Mouse (Mus musculus): ENCODE data around the gene Zmym6. TPM values are rescaled to one million over a fixed set of nuclear protein-coding genes. Genes with fewer than 3 reads are reported as not detected.

Zmym6 gene
- total and polyA plus RNA-seq, 3 experiments: 1.9 to 15.3 (median 14.2) TPM

Other genes starting within 250 kb of the Zmym6 start
- gene Zmym4, start 109.2 kb upstream of the Zmym6 start, total RNA-seq (2021): 10 to 100 TPM; 32.9 to 38.5 TPM
- gene Zmym4, start 109.2 kb upstream of the Zmym6 start, polyA plus RNA-seq (2012; rRNA removed): 2.9 and 3.4 TPM in 2 replicates
- 100 to 1,000 TPM; 122 to 268 TPM for gene Sfpq, start 56.1 kb upstream of the Zmym6 start, total RNA-seq (2021)
- 67.9 and 79.2 TPM in 2 replicates for gene Sfpq, start 56.1 kb upstream of the Zmym6 start, polyA plus RNA-seq (2012; rRNA removed)
- 1 to 10 TPM; 5.9 to 7.3 TPM for gene Zmym1, start 16.2 kb upstream of the Zmym6 start, total RNA-seq (2021)
- 0.47 TPM in 2 replicates for gene Zmym1, start 16.2 kb upstream of the Zmym6 start, polyA plus RNA-seq (2012; rRNA removed)
- gene Tmem35b, start 46.3 kb downstream of the Zmym6 start, total RNA-seq (2021): 10 to 100 TPM; 18.1 to 19.3 TPM
- 17.6 and 19.7 TPM in 2 replicates for gene Tmem35b, start 46.3 kb downstream of the Zmym6 start, polyA plus RNA-seq (2012; rRNA removed)
- gene Dlgap3, start 91.8 kb downstream of the Zmym6 start, total RNA-seq (2021): 1 to 10 TPM; 3.4 to 3.9 TPM
- gene Dlgap3, start 91.8 kb downstream of the Zmym6 start, polyA plus RNA-seq (2012; rRNA removed): 13.3 and 14.7 TPM in 2 replicates
- 10 to 100 TPM; 50.4 to 68.0 TPM for gene Smim12, start 166.4 kb downstream of the Zmym6 start, total RNA-seq (2021)
- gene Smim12, start 166.4 kb downstream of the Zmym6 start, polyA plus RNA-seq (2012; rRNA removed): 41.7 and 46.8 TPM in 2 replicates
- 1 to 10 TPM; 2.7 to 6.7 TPM for gene Gja4, start 236.7 kb downstream of the Zmym6 start, total RNA-seq (2021)
- 15.9 and 16.0 TPM in 2 replicates for gene Gja4, start 236.7 kb downstream of the Zmym6 start, polyA plus RNA-seq (2012; rRNA removed)

All from adrenal gland, adult 2 months (tissue).